In genomic region chr5:107447977-107448376, GRCm38 (mm10) we compare ENCODE assay signal across 26 mouse cellular contexts. TPM values are rescaled to one million over a fixed set of nuclear protein-coding genes. Genes with fewer than 3 reads are reported as not detected.
"Had no signal": no experiment of that assay in that cellular context is flagged by ENCODE, and none has a peak within 500 bp of the region (broad histone marks: within the 10 kb centered on the region; RNA-seq: fewer than 3 reads in every experiment).

No protein-coding gene starts in this region.

- H3K27me3 ChIP-seq: kidney, embryonic 15.5 days; liver, embryonic 12.5 days; liver, embryonic 15.5 days; lung, embryonic 15.5 days; stomach, embryonic 15.5 days had no signal

- H3K36me3 ChIP-seq: liver, embryonic 12.5 days; stomach, embryonic 15.5 days had no signal

- H3K4me1 ChIP-seq: kidney, embryonic 15.5 days; liver, embryonic 12.5 days; liver, embryonic 15.5 days; lung, embryonic 15.5 days; stomach, embryonic 15.5 days had no signal

- H3K4me3 ChIP-seq: kidney, embryonic 15.5 days; liver, embryonic 12.5 days; liver, embryonic 15.5 days; lung, embryonic 15.5 days; stomach, embryonic 15.5 days had no signal

- H3K4me2 ChIP-seq: kidney, embryonic 15.5 days; liver, embryonic 12.5 days; liver, embryonic 15.5 days; lung, embryonic 15.5 days; midbrain, embryonic 11.5 days; stomach, embryonic 15.5 days had no signal

- ATAC-seq: liver, embryonic 12.5 days had no signal

- H3K27ac ChIP-seq: kidney, embryonic 15.5 days; liver, embryonic 12.5 days; liver, embryonic 15.5 days; lung, embryonic 15.5 days; stomach, embryonic 15.5 days had no signal

- H3K9me3 ChIP-seq: kidney, embryonic 15.5 days; liver, embryonic 12.5 days; liver, embryonic 15.5 days; lung, embryonic 15.5 days; stomach, embryonic 15.5 days had no signal

- DNase-seq: kidney, adult 11 months; kidney, adult 8-10 months; kidney, postnatal 10 days; kidney, postnatal 4 days; lung, adult 18-20 months; lung, postnatal 10 days; lung, postnatal 4 days; midbrain, embryonic 14.5 days; right cerebral cortex, postnatal 14 days; right cerebral cortex, postnatal 4 days; spleen, adult 18-20 months; thymus, postnatal 36 days had no signal

- H3K9ac ChIP-seq: kidney, embryonic 15.5 days; liver, embryonic 12.5 days; liver, embryonic 15.5 days; lung, embryonic 15.5 days; stomach, embryonic 15.5 days had no signal

RNA-seq across cellular contexts. Expression of gene Lpcat2b, which starts 16.6 kb away (rescaled TPM):
- total RNA-seq: megakaryocyte progenitor cell, adult 5-6 weeks; megakaryocyte-erythroid progenitor cell, adult 5-6 weeks; midbrain, postnatal 0 days had no signal
- polyA plus RNA-seq: kidney, embryonic 15.5 days; limb, embryonic 11.5 days; limb, embryonic 14.5 days; liver, embryonic 12.5 days; liver, embryonic 15.5 days; lung, embryonic 15.5 days; midbrain, embryonic 11.5 days; midbrain, embryonic 14.5 days; midbrain, postnatal 0 days; neural tube, embryonic 11.5 days; stomach, embryonic 15.5 days; thymus, postnatal 0 days; urinary bladder, adult 2 months had no signal

RNA-seq across cellular contexts. Expression of gene Ephx4, which starts 45.4 kb away (rescaled TPM):
- total RNA-seq: megakaryocyte progenitor cell, adult 5-6 weeks; megakaryocyte-erythroid progenitor cell, adult 5-6 weeks had no signal
- polyA plus RNA-seq: liver, embryonic 12.5 days had no signal

RNA-seq across cellular contexts. Expression of gene Gm42669, which starts 59.4 kb away (rescaled TPM):
- polyA plus RNA-seq: liver, embryonic 12.5 days had no signal
